Mouse (Mus musculus): Measurements from ENCODE around the gene Sapcd2. TPM values are rescaled to one million over a fixed set of nuclear protein-coding genes. Genes with fewer than 3 reads are reported as not detected.

Gene Sapcd2
- polyA plus RNA-seq, 1 experiment from 2014 or later, result 9.0 TPM

DNA sequence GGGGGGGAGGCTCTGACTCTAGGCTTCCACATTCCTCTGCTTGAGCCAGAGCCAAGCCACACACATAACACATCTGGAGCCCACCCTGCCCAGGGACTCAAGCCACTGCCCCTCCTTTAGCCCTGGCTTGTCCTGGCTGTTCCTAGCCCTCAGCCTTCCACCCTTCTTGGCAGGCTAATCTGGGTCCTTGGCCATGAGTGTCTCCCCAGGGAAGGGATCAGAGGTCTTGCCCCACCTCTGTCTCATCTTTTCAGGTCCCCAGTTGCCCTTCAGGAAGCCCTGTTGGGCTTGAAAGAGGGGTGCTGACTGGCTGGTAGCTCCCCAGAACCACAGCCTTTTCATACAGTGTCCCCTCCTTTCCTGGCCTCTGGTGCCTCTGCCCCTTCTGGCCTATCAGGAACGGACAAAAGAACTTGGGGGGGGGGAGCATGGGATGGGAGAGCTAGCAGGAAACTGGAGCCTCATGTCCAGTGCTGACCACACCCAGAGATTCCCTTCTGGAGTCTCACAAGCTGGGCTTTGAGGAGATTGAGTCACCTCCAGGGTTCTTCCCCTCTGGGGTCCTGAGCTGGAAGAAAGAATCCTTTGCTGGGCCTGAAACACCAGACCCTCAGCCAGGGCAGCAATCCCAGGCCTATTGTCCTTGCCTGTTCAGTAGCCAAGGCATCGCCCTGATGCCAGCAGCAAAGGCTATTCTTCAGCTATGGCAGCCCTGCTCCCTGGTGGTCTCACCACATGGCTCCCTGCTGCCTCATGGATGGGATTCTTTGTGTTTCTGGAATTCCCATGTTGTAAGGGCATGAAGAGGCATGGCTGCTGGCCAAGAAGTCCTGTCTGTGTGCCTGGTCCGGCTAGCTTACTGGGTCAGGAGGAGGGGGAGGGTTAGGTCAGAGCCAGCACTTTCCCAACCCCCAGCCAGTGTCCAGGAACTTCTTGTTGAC lies 22.4 kb downstream of the Sapcd2 start:
- Histone ChIP-seq H3K4me3 (ENCODE audit: low read depth, low read length) (no peak overlapping the region), H3K9ac (ENCODE audit: low read depth, low read length) (no peak overlapping the region), H3K4me1 (ENCODE audit: control insufficient read depth, insufficient read depth, low read length) (peaks cover 6% of the 10 kb centered on the region; the same call in 1 of the 2 replicates), H3K9me3 (replicated peaks; ENCODE audit: control insufficient read depth, low read length, poor library complexity, severe bottlenecking) (no peaks in the 10 kb centered on the region), H3K27ac (ENCODE audit: low read length) (peak overlapping the region; percentile 22; the same call in 1 of the 2 replicates), H3K4me2 (ENCODE audit: low read length) (no peak overlapping the region), H3K27me3 (ENCODE audit: control insufficient read depth, insufficient read depth, low read depth, low read length) (peaks cover 50% of the 10 kb centered on the region), H3K36me3 (ENCODE audit: control insufficient read depth, insufficient read depth, low read length) (no peaks in the 10 kb centered on the region)
- WGBS, result 26% methylated on average over 3 of the region's 3 CpGs
- peak; percentile 71 for ATAC-seq

DNA sequence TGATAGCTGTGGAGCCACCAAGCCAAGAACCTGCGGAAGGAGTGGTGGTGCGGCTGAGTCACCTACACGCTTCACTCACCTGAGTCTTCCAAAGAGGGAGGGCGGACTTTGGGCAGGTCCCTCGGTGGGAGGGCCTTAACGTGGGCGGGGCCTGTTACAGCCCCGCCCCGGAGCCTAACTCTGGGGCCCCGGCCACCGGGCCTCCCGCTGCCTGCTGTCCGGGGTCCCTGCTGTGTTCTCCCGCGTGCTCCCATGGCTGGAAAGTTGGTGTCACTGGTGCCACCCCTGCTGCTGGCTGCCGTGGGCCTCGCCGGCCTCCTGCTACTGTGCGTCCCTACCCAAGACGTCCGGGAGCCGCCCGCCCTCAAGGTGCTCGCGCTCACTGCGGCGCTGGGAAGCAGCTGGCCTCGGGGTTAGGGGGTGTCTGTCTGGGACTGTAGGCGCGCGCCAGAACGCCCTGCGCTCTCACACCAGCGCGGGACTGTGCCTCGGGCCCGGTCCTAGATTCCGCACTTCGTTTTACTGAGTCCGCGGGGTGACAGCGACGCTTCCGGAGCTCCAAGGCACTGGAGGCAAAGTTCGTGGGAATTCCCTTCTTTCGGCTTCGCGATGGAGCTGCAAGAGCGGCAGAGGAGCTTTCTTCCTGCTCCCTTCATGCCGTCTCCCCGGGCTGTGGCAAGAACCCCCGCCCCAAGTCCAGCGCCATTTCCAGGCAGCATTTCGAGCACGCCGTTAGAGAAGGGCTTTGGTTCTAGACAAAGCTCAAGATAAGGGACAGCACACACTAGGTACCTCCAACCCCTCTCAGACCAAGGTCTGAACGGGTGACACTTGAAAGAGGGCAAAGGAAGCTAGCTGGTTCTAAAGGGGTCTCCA lies 23.8 kb downstream of the Sapcd2 start, which contains the start of gene Entpd2:
Entpd2 (plus strand) TSS at position 154 of the 876 bp plus-strand sequence.
- peak within 1 kb of the TSS; percentile 63 for H3K4me2 ChIP-seq (ENCODE audit: low read length)
- WGBS, result 2% methylated on average over 56 of the region's 57 CpGs

DNA sequence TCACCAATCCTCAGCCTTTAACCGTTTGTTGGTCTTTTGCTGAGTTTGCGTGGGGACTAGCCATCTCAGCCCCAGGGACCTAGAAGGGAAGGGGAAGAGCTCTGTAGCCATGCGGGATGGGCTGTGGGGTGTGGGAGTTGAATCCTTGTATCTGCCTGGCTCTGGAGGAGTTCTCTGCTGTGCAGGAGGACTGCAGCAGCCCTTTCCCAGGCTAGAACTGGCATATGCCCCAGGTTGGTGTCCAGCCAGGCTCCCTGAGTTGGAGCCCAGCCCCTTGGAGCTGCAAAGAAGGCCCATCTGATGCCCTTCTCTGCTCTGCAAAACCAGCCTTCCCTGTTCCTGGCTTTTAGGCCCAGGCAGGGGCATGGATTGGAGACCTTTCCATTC lies 24.5 kb downstream of the Sapcd2 start:
- Histone ChIP-seq H3K27me3 (ENCODE audit: control insufficient read depth, insufficient read depth, low read depth, low read length) (peaks cover 57% of the 10 kb centered on the region), H3K27ac (ENCODE audit: low read length) (no peak overlapping the region), H3K4me3 (ENCODE audit: low read depth, low read length) (no peak overlapping the region), H3K36me3 (ENCODE audit: control insufficient read depth, insufficient read depth, low read length) (no peaks in the 10 kb centered on the region), H3K9me3 (replicated peaks; ENCODE audit: control insufficient read depth, low read length, poor library complexity, severe bottlenecking) (no peaks in the 10 kb centered on the region), H3K4me1 (ENCODE audit: control insufficient read depth, insufficient read depth, low read length) (peaks cover 7% of the 10 kb centered on the region; the same call in 1 of the 2 replicates), H3K9ac (ENCODE audit: low read depth, low read length) (no peak overlapping the region), H3K4me2 (ENCODE audit: low read length) (peak overlapping the region; percentile 63; the same call in 1 of the 2 replicates)
- ATAC-seq, result no peak
- 28% methylated on average over 3 of the region's 3 CpGs for WGBS

More for the DNA sequence above, 23.8 kb downstream of the Sapcd2 start, which contains the start of gene Entpd2:
- Histone ChIP-seq H3K27me3 (ENCODE audit: control insufficient read depth, insufficient read depth, low read depth, low read length) (peaks cover 57% of the 10 kb centered on the region), H3K4me1 (ENCODE audit: control insufficient read depth, insufficient read depth, low read length) (peaks cover 7% of the 10 kb centered on the region; the same call in 1 of the 2 replicates), H3K4me3 (ENCODE audit: low read depth, low read length) (peak within 1 kb of the TSS; percentile 40), H3K36me3 (ENCODE audit: control insufficient read depth, insufficient read depth, low read length) (no peaks in the 10 kb centered on the region), H3K27ac (ENCODE audit: low read length) (no peak within 1 kb of the TSS; the same call in 1 of the 2 replicates), H3K9me3 (replicated peaks; ENCODE audit: control insufficient read depth, low read length, poor library complexity, severe bottlenecking) (no peaks in the 10 kb centered on the region), H3K9ac (ENCODE audit: low read depth, low read length) (peak within 1 kb of the TSS; percentile 48)
- 0 out of 2 replicates have a peak, but pooled peaks have one; percentile 6 for ATAC-seq

DNA sequence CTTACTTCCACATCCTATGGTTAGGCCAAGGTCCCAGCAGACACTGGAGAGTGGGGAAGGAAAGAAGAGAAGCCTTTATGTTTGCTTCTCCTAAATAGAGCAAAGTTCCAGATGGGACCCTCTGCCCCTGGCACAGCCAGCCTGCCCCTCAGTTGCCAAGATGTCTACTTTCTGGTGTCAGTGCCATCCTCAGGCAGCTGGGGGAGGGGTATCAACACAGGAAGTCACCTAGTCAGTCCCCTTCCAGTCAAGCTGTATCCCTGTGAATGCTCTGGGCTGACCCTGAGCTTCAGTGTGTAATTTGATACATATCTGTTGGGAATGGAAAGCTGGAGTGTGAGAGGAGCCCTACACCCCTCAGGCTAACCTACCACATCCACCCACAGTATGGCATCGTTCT lies 24.9 kb downstream of the Sapcd2 start:
- 62% methylated on average over 1 of the region's 1 CpGs for WGBS

DNA sequence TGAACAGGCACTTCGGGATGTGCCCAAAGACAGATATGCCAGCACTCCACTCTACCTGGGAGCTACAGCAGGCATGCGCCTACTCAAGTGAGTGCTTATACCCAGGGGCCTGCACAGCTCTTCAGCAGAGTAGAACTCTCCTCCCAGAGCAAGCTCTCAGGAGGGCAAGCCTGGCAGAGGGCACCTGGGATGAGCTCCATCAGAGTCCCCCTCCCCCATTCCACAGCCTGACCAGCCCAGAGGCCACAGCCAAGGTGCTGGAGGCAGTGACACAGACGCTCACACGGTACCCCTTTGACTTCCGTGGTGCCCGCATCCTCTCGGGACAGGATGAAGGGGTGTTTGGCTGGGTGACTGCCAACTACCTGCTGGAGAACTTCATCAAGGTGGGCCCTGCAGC lies 25.9 kb downstream of the Sapcd2 start:
- ATAC-seq, result no peak
- no peak overlapping the region for H3K4me3 ChIP-seq (ENCODE audit: low read depth, low read length)
- no peak overlapping the region for H3K9ac ChIP-seq (ENCODE audit: low read depth, low read length)
- H3K27ac ChIP-seq (ENCODE audit: low read length), result no peak overlapping the region
- H3K27me3 ChIP-seq (ENCODE audit: control insufficient read depth, insufficient read depth, low read depth, low read length), result peaks cover 57% of the 10 kb centered on the region
- peaks cover 7% of the 10 kb centered on the region; the same call in 1 of the 2 replicates for H3K4me1 ChIP-seq (ENCODE audit: control insufficient read depth, insufficient read depth, low read length)
- no peak overlapping the region for H3K4me2 ChIP-seq (ENCODE audit: low read length)
- no peaks in the 10 kb centered on the region for H3K9me3 ChIP-seq (replicated peaks; ENCODE audit: control insufficient read depth, low read length, poor library complexity, severe bottlenecking)
- no peaks in the 10 kb centered on the region for H3K36me3 ChIP-seq (ENCODE audit: control insufficient read depth, insufficient read depth, low read length)
- 96% methylated on average over 7 of the region's 7 CpGs for WGBS

More for the DNA sequence above, 24.9 kb downstream of the Sapcd2 start:
- Histone ChIP-seq H3K9me3 (replicated peaks; ENCODE audit: control insufficient read depth, low read length, poor library complexity, severe bottlenecking) (no peaks in the 10 kb centered on the region), H3K4me3 (ENCODE audit: low read depth, low read length) (no peak overlapping the region), H3K9ac (ENCODE audit: low read depth, low read length) (no peak overlapping the region), H3K27ac (ENCODE audit: low read length) (no peak overlapping the region), H3K4me2 (ENCODE audit: low read length) (no peak overlapping the region), H3K27me3 (ENCODE audit: control insufficient read depth, insufficient read depth, low read depth, low read length) (peaks cover 57% of the 10 kb centered on the region), H3K36me3 (ENCODE audit: control insufficient read depth, insufficient read depth, low read length) (no peaks in the 10 kb centered on the region), H3K4me1 (ENCODE audit: control insufficient read depth, insufficient read depth, low read length) (peaks cover 7% of the 10 kb centered on the region; the same call in 1 of the 2 replicates)
- ATAC-seq, result no peak

DNA sequence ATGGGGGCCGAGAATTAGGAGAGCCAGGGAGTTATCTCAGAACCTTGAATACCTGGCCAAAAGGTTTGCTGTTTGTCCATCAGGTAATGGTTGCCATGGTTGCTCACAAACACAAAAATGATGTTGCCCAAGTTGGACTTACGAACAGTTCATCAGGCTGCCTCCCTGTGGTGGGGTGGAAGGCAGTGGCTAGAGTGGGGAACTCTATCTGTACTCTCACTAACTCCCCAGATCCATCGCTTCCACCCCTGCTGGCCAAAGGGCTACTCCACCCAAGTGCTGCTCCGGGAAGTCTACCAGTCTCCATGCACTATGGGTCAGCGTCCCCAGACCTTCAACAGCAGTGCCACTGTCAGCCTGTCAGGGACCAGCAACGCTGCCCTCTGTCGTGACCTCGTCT lies 26.9 kb downstream of the Sapcd2 start, which contains the start of gene Npdc1:
Npdc1 (plus strand) TSS at position 301 of the 400 bp plus-strand sequence.
- H3K4me3 ChIP-seq (ENCODE audit: low read depth, low read length), result no peak within 1 kb of the TSS
- H3K9me3 ChIP-seq (replicated peaks; ENCODE audit: control insufficient read depth, low read length, poor library complexity, severe bottlenecking), result no peaks in the 10 kb centered on the region
- H3K4me1 ChIP-seq (ENCODE audit: control insufficient read depth, insufficient read depth, low read length), result peaks cover 10% of the 10 kb centered on the region
- H3K27me3 ChIP-seq (ENCODE audit: control insufficient read depth, insufficient read depth, low read depth, low read length), result peaks cover 57% of the 10 kb centered on the region
- WGBS, result 68% methylated on average over 8 of the region's 8 CpGs
- no peak within 1 kb of the TSS for H3K9ac ChIP-seq (ENCODE audit: low read depth, low read length)
- H3K36me3 ChIP-seq (ENCODE audit: control insufficient read depth, insufficient read depth, low read length), result no peaks in the 10 kb centered on the region
- H3K27ac ChIP-seq (ENCODE audit: low read length), result no peak within 1 kb of the TSS
- no peak for ATAC-seq
- H3K4me2 ChIP-seq (ENCODE audit: low read length), result peak within 1 kb of the TSS; percentile 68

DNA sequence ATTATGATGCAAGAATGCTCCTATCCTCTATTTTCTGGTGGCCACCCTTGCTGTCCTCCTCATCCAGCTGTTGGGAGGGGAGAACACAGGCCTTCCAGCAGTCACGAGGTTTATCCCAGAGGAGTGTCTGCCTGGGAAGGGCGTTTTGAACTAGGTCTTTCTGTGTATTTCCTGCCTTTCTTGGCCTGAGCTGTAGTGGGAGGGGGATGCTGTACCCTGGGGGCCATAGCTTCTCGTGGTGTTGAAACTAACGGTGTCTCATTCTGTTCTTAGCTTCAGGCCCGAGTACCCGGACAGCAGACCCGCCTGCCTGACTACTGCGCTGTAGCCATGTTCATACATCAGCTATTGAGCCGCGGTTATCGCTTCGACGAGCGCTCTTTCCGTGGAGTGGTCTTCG lies 28.2 kb downstream of the Sapcd2 start:
- Histone ChIP-seq H3K27me3 (ENCODE audit: control insufficient read depth, insufficient read depth, low read depth, low read length) (peaks cover 47% of the 10 kb centered on the region), H3K27ac (ENCODE audit: low read length) (no peak overlapping the region), H3K9ac (ENCODE audit: low read depth, low read length) (peak overlapping the region; percentile 63), H3K4me2 (ENCODE audit: low read length) (peak overlapping the region; percentile 68), H3K9me3 (replicated peaks; ENCODE audit: control insufficient read depth, low read length, poor library complexity, severe bottlenecking) (no peaks in the 10 kb centered on the region), H3K4me3 (ENCODE audit: low read depth, low read length) (peak overlapping the region; percentile 36), H3K36me3 (ENCODE audit: control insufficient read depth, insufficient read depth, low read length) (no peaks in the 10 kb centered on the region), H3K4me1 (ENCODE audit: control insufficient read depth, insufficient read depth, low read length) (peaks cover 23% of the 10 kb centered on the region)
- WGBS, result 19% methylated on average over 16 of the region's 16 CpGs
- no peak for ATAC-seq

DNA sequence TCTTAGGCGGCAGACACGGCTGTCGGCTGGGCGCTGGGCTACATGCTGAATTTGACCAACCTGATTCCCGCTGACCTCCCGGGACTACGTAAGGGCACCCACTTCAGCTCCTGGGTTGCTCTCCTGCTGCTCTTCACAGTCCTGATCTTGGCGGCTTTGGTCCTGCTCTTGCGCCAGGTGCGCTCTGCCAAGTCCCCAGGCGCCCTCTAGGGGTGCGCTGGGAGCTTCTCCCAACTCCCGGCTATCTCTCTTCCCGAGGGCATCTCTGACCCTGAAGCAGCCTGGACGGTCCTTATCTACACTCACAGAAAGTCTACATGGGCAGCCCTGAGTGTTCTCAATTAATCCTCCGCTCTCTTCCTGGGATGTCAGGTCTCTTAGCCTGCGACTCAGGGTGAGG lies 28.6 kb downstream of the Sapcd2 start:
- peak overlapping the region; percentile 63 for H3K9ac ChIP-seq (ENCODE audit: low read depth, low read length)
- peak overlapping the region; percentile 68 for H3K4me2 ChIP-seq (ENCODE audit: low read length)
- no peak overlapping the region for H3K27ac ChIP-seq (ENCODE audit: low read length)
- peaks cover 27% of the 10 kb centered on the region for H3K4me1 ChIP-seq (ENCODE audit: control insufficient read depth, insufficient read depth, low read length)
- 3% methylated on average over 17 of the region's 17 CpGs for WGBS
- no peaks in the 10 kb centered on the region for H3K36me3 ChIP-seq (ENCODE audit: control insufficient read depth, insufficient read depth, low read length)
- H3K9me3 ChIP-seq (replicated peaks; ENCODE audit: control insufficient read depth, low read length, poor library complexity, severe bottlenecking), result no peaks in the 10 kb centered on the region
- ATAC-seq, result no peak
- H3K27me3 ChIP-seq (ENCODE audit: control insufficient read depth, insufficient read depth, low read depth, low read length), result peaks cover 42% of the 10 kb centered on the region
- peak overlapping the region; percentile 36 for H3K4me3 ChIP-seq (ENCODE audit: low read depth, low read length)
